Mouse (Mus musculus): Measurements from ENCODE around the gene Zcchc13. TPM values are rescaled to one million over a fixed set of nuclear protein-coding genes. Genes with fewer than 3 reads are reported as not detected.

Zcchc13 gene
- polyA plus RNA-seq, 1 experiment from 2014 or later, result not detected

GRCm38 (mm10) chrX:103616536-103617404 lies 13.6 kb upstream of the Zcchc13 start:
- H3K9me3 ChIP-seq (replicated peaks), result no peaks in the 10 kb centered on the region
- WGBS (ENCODE audit: insufficient replicate concordance), result 1% methylated on average over 24 of the region's 50 CpGs
- no peaks in the 10 kb centered on the region for H3K27me3 ChIP-seq
- H3K36me3 ChIP-seq, result peaks cover 21% of the 10 kb centered on the region
- DNase-seq (peak; percentile 74), ATAC-seq (ENCODE audit: low read depth) (peak; percentile 93)
- peak overlapping the region; percentile 71 for H3K4me2 ChIP-seq
- peaks cover 26% of the 10 kb centered on the region for H3K4me1 ChIP-seq (replicated peaks)
- H3K9ac ChIP-seq, result peak overlapping the region; percentile 73
- peak overlapping the region; percentile 85 for H3K27ac ChIP-seq
- H3K4me3 ChIP-seq (replicated peaks), result peak overlapping the region; percentile 69

- H3K4me1 ChIP-seq (replicated peaks), result peaks cover 26% of the 10 kb centered on the region
- peak overlapping the region; percentile 85 for H3K27ac ChIP-seq
- H3K9ac ChIP-seq, result peak overlapping the region; percentile 73
- peaks cover 18% of the 10 kb centered on the region for H3K36me3 ChIP-seq
- H3K4me3 ChIP-seq (replicated peaks), result peak overlapping the region; percentile 69
- no peaks in the 10 kb centered on the region for H3K27me3 ChIP-seq
- H3K4me2 ChIP-seq, result peak overlapping the region; percentile 71
- H3K9me3 ChIP-seq (replicated peaks), result no peaks in the 10 kb centered on the region
- ATAC-seq (ENCODE audit: low read depth) (no peak), DNase-seq (no peak)
- WGBS (ENCODE audit: insufficient replicate concordance), result 27% methylated on average over 8 of the region's 8 CpGs
Observed at GRCm38 (mm10) chrX:103617405-103618095, 12.8 kb upstream of the Zcchc13 start.

DNA sequence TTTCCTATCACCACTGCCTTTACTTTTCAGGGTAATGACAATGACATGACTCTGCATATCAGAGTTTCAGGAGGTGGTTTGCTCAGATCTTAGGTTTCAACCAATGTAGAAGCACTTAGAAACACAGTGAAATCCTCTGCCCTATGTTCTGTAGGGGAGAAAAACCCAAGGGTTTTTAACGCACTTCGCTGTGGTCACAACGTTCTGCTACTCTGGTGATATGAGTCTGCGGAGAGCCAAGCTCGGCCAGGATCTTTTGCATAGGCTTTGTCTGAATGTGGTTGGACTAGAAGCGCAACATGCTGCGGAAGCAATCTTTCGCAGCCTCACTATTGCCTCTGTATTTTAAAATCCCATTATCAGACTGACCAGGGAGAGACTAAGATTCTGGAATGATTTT lies 8.6 kb upstream of the Zcchc13 start:
- Histone ChIP-seq H3K4me2 (peak overlapping the region; percentile 79), H3K4me1 (replicated peaks) (peaks cover 22% of the 10 kb centered on the region), H3K27ac (peak overlapping the region; percentile 89), H3K9me3 (replicated peaks) (no peaks in the 10 kb centered on the region), H3K9ac (peak overlapping the region; percentile 77), H3K27me3 (peaks cover 8% of the 10 kb centered on the region; the same call in 1 of the 2 replicates), H3K36me3 (no peaks in the 10 kb centered on the region), H3K4me3 (replicated peaks) (peak overlapping the region; percentile 64)
- peak; percentile 11; the same call in 1 of the 2 replicates for ATAC-seq (ENCODE audit: low read depth)
- WGBS (ENCODE audit: insufficient replicate concordance), result 2% methylated on average over 8 of the region's 8 CpGs
- peak; percentile 18 for DNase-seq

GRCm38 (mm10) chrX:103622260-103622934 lies 8.0 kb upstream of the Zcchc13 start:
- DNase-seq (peak; percentile 93), ATAC-seq (ENCODE audit: low read depth) (peak; percentile 98)
- Histone ChIP-seq H3K36me3 (no peaks in the 10 kb centered on the region), H3K9ac (peak overlapping the region; percentile 77), H3K27me3 (peaks cover 8% of the 10 kb centered on the region; the same call in 1 of the 2 replicates), H3K4me3 (replicated peaks) (peak overlapping the region; percentile 64), H3K9me3 (replicated peaks) (no peaks in the 10 kb centered on the region), H3K4me1 (replicated peaks) (peaks cover 22% of the 10 kb centered on the region), H3K4me2 (peak overlapping the region; percentile 79), H3K27ac (peak overlapping the region; percentile 89)
- WGBS (ENCODE audit: insufficient replicate concordance), result 2% methylated on average over 33 of the region's 33 CpGs

DNA sequence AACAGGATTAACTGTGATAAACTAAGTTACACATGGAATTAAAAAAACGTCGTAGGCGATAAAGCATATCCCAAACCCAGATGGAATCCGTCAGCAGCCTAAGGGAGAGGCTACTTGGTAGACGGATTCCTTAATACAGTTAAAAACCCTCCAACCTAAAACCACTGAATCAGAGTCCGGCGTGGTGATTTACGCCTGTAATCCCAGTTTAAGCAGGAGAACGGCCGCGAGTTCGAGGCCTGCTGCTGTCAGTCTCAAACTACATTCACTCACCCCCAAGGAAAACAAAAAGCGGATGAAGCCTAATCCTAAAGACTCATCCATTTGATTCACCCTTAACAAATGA lies 7.5 kb upstream of the Zcchc13 start:
- 4% methylated on average over 13 of the region's 13 CpGs for WGBS (ENCODE audit: insufficient replicate concordance)
- H3K9me3 ChIP-seq (replicated peaks), result no peaks in the 10 kb centered on the region

GRCm38 (mm10) chrX:103623411-103623845 lies 7.0 kb upstream of the Zcchc13 start:
- H3K36me3 ChIP-seq, result no peaks in the 10 kb centered on the region
- H3K27me3 ChIP-seq, result peaks cover 8% of the 10 kb centered on the region; the same call in 1 of the 2 replicates
- peak overlapping the region; percentile 58 for H3K27ac ChIP-seq
- peak; percentile 20 for DNase-seq
- ATAC-seq (ENCODE audit: low read depth), result peak; percentile 20
- peak overlapping the region; percentile 79 for H3K4me2 ChIP-seq
- H3K4me1 ChIP-seq (replicated peaks), result peaks cover 12% of the 10 kb centered on the region
- H3K9me3 ChIP-seq (replicated peaks), result no peaks in the 10 kb centered on the region
- WGBS (ENCODE audit: insufficient replicate concordance), result under 1% methylated on average over 28 of the region's 28 CpGs
- H3K4me3 ChIP-seq (replicated peaks), result peak overlapping the region; percentile 64
- peak overlapping the region; percentile 72 for H3K9ac ChIP-seq

More for the DNA sequence above, 7.5 kb upstream of the Zcchc13 start:
- Histone ChIP-seq H3K27me3 (peaks cover 8% of the 10 kb centered on the region; the same call in 1 of the 2 replicates), H3K4me3 (replicated peaks) (peak overlapping the region; percentile 64), H3K4me1 (replicated peaks) (peaks cover 17% of the 10 kb centered on the region), H3K9ac (peak overlapping the region; percentile 72), H3K36me3 (no peaks in the 10 kb centered on the region), H3K4me2 (peak overlapping the region; percentile 79), H3K27ac (peak overlapping the region; percentile 58; the same call in 1 of the 2 replicates)
- ATAC-seq (ENCODE audit: low read depth) (no peak), DNase-seq (no peak)

DNA sequence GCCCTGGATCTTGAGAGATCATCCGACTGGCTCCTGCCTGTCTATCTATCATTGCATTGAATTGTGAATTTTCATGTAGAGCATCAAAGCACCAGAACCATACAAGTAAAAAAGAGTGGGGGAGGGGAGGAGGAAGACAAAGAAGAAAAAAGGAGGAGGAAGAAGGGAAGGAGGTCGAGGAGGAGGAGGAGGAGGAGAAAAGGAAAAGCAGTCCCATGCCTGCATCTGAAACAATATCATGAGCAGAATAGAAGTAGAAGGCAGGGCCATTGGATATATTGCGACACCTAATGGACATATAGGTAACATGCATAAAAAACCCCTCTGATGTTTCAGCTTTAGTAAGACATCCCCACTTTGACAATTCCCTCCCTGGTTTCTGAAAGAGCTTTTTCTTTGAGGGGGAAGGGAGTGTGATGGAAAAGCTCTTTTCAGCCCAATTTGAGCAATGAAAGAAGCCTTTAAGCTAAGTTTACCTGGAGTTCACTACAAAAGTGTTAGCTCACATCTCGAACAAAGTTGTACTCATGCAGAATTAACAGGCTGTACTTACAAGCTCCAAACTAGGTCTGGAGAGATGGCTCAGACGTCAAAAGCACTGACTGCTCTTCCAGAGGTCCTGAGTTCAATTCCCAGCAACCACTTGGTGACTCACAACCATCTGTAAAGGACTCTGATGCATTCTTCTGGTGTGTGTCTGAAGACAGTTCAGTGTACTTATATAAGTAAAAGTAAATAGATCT lies 5.8 kb upstream of the Zcchc13 start:
- Histone ChIP-seq H3K36me3 (no peaks in the 10 kb centered on the region), H3K27ac (no peak overlapping the region), H3K9me3 (replicated peaks) (no peaks in the 10 kb centered on the region), H3K9ac (no peak overlapping the region), H3K4me2 (no peak overlapping the region), H3K4me1 (replicated peaks) (peaks cover 10% of the 10 kb centered on the region), H3K27me3 (peaks cover 8% of the 10 kb centered on the region; the same call in 1 of the 2 replicates), H3K4me3 (replicated peaks) (no peak overlapping the region)
- 31% methylated on average over 5 of the region's 5 CpGs for WGBS (ENCODE audit: insufficient replicate concordance)
- ATAC-seq (ENCODE audit: low read depth), result no peak
- DNase-seq, result no peak

DNA sequence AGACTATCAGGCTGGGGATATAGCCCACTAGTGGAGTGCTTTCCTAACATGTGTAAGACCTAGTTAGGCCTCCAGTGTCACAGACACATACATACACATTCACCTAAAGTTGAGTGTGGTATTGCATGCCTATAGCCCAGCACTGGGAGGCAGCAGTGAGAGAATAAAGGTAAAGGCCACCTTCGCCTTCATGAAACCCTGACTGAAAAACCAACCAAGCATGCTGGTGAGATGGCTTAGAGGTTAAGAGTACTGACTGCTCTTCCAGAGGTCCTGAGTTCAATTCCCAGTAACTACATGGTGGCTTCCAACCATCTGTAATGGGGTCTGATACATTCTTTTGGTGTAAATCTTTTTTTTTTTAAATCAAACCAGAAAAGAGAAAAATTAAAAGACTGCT lies 1.5 kb upstream of the Zcchc13 start:
- no peak for DNase-seq
- Histone ChIP-seq H3K27ac (no peak overlapping the region), H3K4me2 (no peak overlapping the region), H3K27me3 (peaks cover 3% of the 10 kb centered on the region; the same call in 1 of the 2 replicates), H3K4me3 (replicated peaks) (no peak overlapping the region), H3K9me3 (replicated peaks) (no peaks in the 10 kb centered on the region), H3K36me3 (no peaks in the 10 kb centered on the region), H3K9ac (no peak overlapping the region), H3K4me1 (replicated peaks) (no peaks in the 10 kb centered on the region; the same call in 1 of the 2 replicates)
- ATAC-seq (ENCODE audit: low read depth), result no peak
- WGBS (ENCODE audit: insufficient replicate concordance), result 55% methylated on average over 1 of the region's 1 CpGs

DNA sequence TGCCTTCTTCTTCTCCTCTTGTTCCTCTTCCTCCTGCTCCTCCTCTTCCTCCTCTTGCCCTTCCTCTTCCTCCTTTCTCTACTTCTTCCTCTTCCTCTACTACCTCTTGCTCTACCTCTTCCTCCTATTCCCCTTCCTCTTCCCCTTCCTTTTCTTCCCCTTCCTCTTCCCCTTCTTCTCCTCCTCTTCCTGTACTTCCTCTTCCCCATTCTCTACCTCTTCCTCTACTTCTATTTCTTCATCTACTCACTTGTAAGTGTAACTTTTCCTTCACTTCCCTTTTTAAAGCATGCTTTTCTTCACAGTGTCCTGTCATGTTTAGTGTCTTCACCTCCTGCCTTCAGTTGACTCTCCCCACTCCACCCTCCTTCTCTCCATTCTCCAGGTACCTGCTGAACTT lies 3.5 kb downstream of the Zcchc13 start:
- Histone ChIP-seq H3K27me3 (no peaks in the 10 kb centered on the region), H3K9ac (no peak overlapping the region), H3K9me3 (replicated peaks) (no peaks in the 10 kb centered on the region), H3K36me3 (no peaks in the 10 kb centered on the region), H3K27ac (no peak overlapping the region), H3K4me1 (replicated peaks) (no peaks in the 10 kb centered on the region), H3K4me2 (no peak overlapping the region), H3K4me3 (replicated peaks) (no peak overlapping the region)
- DNase-seq, result no peak
- no peak for ATAC-seq (ENCODE audit: low read depth)

DNA sequence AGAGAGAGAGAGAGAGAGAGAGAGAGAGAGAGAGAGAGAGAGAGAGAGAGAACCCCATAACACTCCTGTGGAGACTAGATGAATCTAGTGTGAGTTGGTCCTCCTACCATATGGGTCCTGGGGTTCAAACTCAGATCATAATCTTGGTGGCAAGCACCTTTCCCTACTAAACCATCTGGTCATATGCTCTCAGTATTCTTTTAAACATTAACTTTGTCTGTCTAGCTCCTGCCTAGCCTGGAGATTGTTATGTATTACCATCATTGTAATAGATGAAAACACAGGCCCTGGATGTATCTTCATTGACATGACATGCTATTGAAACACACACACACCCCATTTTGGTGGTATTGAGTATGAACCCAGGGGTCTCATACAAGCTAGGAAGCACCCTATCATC lies 5.6 kb downstream of the Zcchc13 start:
- no peak overlapping the region for H3K27ac ChIP-seq
- ATAC-seq (ENCODE audit: low read depth) (no peak), DNase-seq (no peak)
- no peak overlapping the region for H3K4me3 ChIP-seq (replicated peaks)
- H3K4me1 ChIP-seq (replicated peaks), result no peaks in the 10 kb centered on the region
- no peak overlapping the region for H3K9ac ChIP-seq
- H3K27me3 ChIP-seq, result no peaks in the 10 kb centered on the region
- H3K36me3 ChIP-seq, result no peaks in the 10 kb centered on the region
- H3K4me2 ChIP-seq, result no peak overlapping the region
- H3K9me3 ChIP-seq (replicated peaks), result no peaks in the 10 kb centered on the region

Data from liver, embryonic 13.5 days (tissue).